8 mouse cellular contexts compared by ENCODE assay signal in the genomic region with DNA sequence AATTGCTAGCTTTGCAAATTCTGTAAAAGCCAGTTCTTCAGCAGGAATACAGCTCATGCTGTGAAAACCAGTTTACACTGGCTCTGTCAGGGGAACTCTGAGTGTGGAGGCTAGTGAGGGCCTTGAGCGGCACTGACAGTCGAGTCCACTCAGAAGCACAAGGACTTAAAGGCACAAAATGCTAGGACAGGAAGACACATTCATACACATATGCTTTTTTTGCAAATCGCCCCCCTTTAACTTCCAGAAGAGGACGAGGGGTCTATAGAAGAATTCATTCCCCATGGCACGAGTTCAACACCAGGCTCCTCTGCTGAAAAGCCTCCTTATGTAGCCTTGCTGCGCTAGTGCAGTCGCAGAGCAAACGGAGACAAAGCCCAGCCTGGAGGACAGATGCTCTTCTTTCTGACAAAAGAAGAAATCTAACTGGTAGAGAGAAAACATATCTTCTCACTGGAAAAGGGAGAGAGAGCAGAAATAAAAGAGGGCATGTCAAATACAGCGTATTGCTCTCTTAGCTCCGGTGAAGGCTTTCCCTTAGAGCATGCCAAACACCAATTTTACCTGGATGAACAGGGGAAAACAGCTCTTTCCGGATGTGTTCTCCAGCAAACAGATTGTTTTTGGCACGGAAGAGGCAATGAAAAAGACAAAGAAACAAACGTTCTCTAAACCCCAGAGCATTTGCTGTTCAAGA. TPM values are rescaled to one million over a fixed set of nuclear protein-coding genes. Genes with fewer than 3 reads are reported as not detected.
DNase-seq lines count a peak whose midpoint lies in the region; ATAC-seq and TF ChIP-seq lines count a peak whose summit lies in the region.

No protein-coding gene starts in this region.

- no peaks in the 10 kb centered on the region for H3K27me3 ChIP-seq in heart, embryonic 10.5 days (ENCODE audit: insufficient read depth, poor library complexity, severe bottlenecking)
- no peaks in the 10 kb centered on the region for H3K27me3 ChIP-seq in embryonic facial prominence, embryonic 13.5 days
- no peaks in the 10 kb centered on the region for H3K27me3 ChIP-seq in intestine, postnatal 0 days (replicated peaks; ENCODE audit: control insufficient read depth, insufficient read depth, low read length)

- peak overlapping the region; percentile 86 for H3K9ac ChIP-seq in embryonic facial prominence, embryonic 13.5 days
- peak overlapping the region; percentile 90 for H3K9ac ChIP-seq in intestine, postnatal 0 days (ENCODE audit: low read depth, low read length)

- intact Hi-C loops in heart, postnatal 14 days (cut with DNase I), result no loop called here

- peak overlapping the region; percentile 96 for H3K4me3 ChIP-seq in heart, embryonic 10.5 days
- H3K4me3 ChIP-seq in embryonic facial prominence, embryonic 13.5 days, result peak overlapping the region; percentile 91
- H3K4me3 ChIP-seq in intestine, postnatal 0 days (ENCODE audit: low read depth, low read length), result peak overlapping the region; percentile 90

- no peak for DNase-seq in heart, embryonic 10.5 days (ENCODE audit: low spot score)
- no peak for DNase-seq in heart, postnatal 14 days
- DNase-seq in Muller cell, postnatal 12 days (ENCODE audit: inconsistent ontology term), result peak; percentile 24
- peak; percentile 41 for DNase-seq in mesoderm, embryonic 11.5 days (ENCODE audit: low read depth, low spot score)
- no peak for DNase-seq in thymus, adult 18-20 months

- H3K9me3 ChIP-seq in heart, embryonic 10.5 days, result no peaks in the 10 kb centered on the region; the same call in 1 of the 2 replicates
- H3K9me3 ChIP-seq in embryonic facial prominence, embryonic 13.5 days, result no peaks in the 10 kb centered on the region
- no peaks in the 10 kb centered on the region for H3K9me3 ChIP-seq in intestine, postnatal 0 days (ENCODE audit: control insufficient read depth)

- peak overlapping the region; percentile 94 for H3K27ac ChIP-seq in heart, embryonic 10.5 days
- peak overlapping the region; percentile 80 for H3K27ac ChIP-seq in embryonic facial prominence, embryonic 13.5 days
- H3K27ac ChIP-seq in intestine, postnatal 0 days (ENCODE audit: low read depth, low read length), result peak overlapping the region; percentile 94

- no peak for TF ChIP-seq CTCF in intestine, postnatal 0 days (IDR thresholded peaks at IDR 0.05; ENCODE audit: low read depth)

- H3K4me1 ChIP-seq in heart, embryonic 10.5 days, result peaks cover 23% of the 10 kb centered on the region
- peaks cover 21% of the 10 kb centered on the region for H3K4me1 ChIP-seq in embryonic facial prominence, embryonic 13.5 days
- H3K4me1 ChIP-seq in intestine, postnatal 0 days (replicated peaks; ENCODE audit: control insufficient read depth, insufficient read depth, low read length), result no peaks in the 10 kb centered on the region

- no peak for ATAC-seq in embryonic facial prominence, embryonic 13.5 days (ENCODE audit: insufficient number of reproducible peaks, insufficient read depth, low FRiP score, low TSS enrichment, low read depth)
- ATAC-seq in intestine, postnatal 0 days, result no peak
- no peak for ATAC-seq in megakaryocyte progenitor cell, adult 5-6 weeks (replicated peaks; ENCODE audit: poor library complexity)

- 10% methylated on average over 13 of the region's 13 CpGs for WGBS in heart, embryonic 10.5 days
- 11% methylated on average over 13 of the region's 13 CpGs for WGBS in embryonic facial prominence, embryonic 13.5 days
- 23% methylated on average over 13 of the region's 13 CpGs for WGBS in intestine, postnatal 0 days

- no peaks in the 10 kb centered on the region for H3K36me3 ChIP-seq in heart, embryonic 10.5 days
- H3K36me3 ChIP-seq in embryonic facial prominence, embryonic 13.5 days, result no peaks in the 10 kb centered on the region
- H3K36me3 ChIP-seq in intestine, postnatal 0 days (ENCODE audit: control insufficient read depth, insufficient read depth), result no peaks in the 10 kb centered on the region

- H3K4me2 ChIP-seq in embryonic facial prominence, embryonic 13.5 days, result peak overlapping the region; percentile 100
- H3K4me2 ChIP-seq in intestine, postnatal 0 days (replicated peaks; ENCODE audit: low read depth), result peak overlapping the region; percentile 97

RNA-seq across cellular contexts. Expression of gene Afdn, which starts 1.0 kb away (rescaled TPM):
- polyA plus RNA-seq in heart, embryonic 10.5 days (2016; fragmentation: Nextera tagmentation; extraction: Ambion mirVana), result 91.3 and 110 TPM in 2 replicates
- total RNA-seq in heart, postnatal 14 days (2021), result 100 to 1,000 TPM; 106 to 131 TPM
- 57.8 and 68.7 TPM in 2 replicates for polyA plus RNA-seq in embryonic facial prominence, embryonic 13.5 days (2015; fragmentation: Nextera tagmentation; extraction: Ambion mirVana)
- polyA plus RNA-seq in intestine, postnatal 0 days (2015; fragmentation: Nextera tagmentation; extraction: Ambion mirVana), result 67.1 and 80.7 TPM in 2 replicates
- 2.5 and 3.7 TPM in 2 replicates for total RNA-seq in megakaryocyte progenitor cell, adult 5-6 weeks (2015)
- total RNA-seq in megakaryocyte progenitor cell, adult 5-6 weeks (2017), result 2.6 and 5.6 TPM in 2 replicates

RNA-seq across cellular contexts. Expression of gene Tcte2, which starts 2.3 kb away (rescaled TPM):
- 3.3 and 3.7 TPM in 2 replicates for polyA plus RNA-seq in heart, embryonic 10.5 days (2016; fragmentation: Nextera tagmentation; extraction: Ambion mirVana)
- total RNA-seq in heart, postnatal 14 days (2021), result 1 to 10 TPM; 2.5 to 5.6 TPM
- polyA plus RNA-seq in embryonic facial prominence, embryonic 13.5 days (2015; fragmentation: Nextera tagmentation; extraction: Ambion mirVana), result 6.0 TPM in 2 replicates
- 1.1 and 1.4 TPM in 2 replicates for polyA plus RNA-seq in intestine, postnatal 0 days (2015; fragmentation: Nextera tagmentation; extraction: Ambion mirVana)
- total RNA-seq in megakaryocyte progenitor cell, adult 5-6 weeks (2015), result 1.0 TPM in 1 of 2 replicates, not detected in the other
- total RNA-seq in megakaryocyte progenitor cell, adult 5-6 weeks (2017), result not detected in 2 replicates

Comparison
In these comparisons a context has a peak if more than half of its experiments do, and no peak if none do; other contexts are left out.
1. DNase-seq: peak in Muller cell, postnatal 12 days (single experiment) and mesoderm, embryonic 11.5 days (single experiment); none in heart, embryonic 10.5 days (single experiment), heart, postnatal 14 days (0 of 2) and thymus, adult 18-20 months (0 of 2).
2. Peak in every context shown above with its lines, with median percentiles within 50 percentile points of each other: H3K27ac ChIP-seq and H3K4me3 ChIP-seq.